Mouse (Mus musculus) adrenal gland, adult (tissue): ENCODE measurements around the gene Cog2.

Experiments
- DNase-seq, 2 experiments: peaks; one replicate each; pipeline ENCODE4 v3.0.0; 2022 to 2023; ENCODE audit warnings: low spot score in 1 of 2; ENCODE audit not compliant: inconsistent age in 2 of 2

The Cog2 gene

DNA sequence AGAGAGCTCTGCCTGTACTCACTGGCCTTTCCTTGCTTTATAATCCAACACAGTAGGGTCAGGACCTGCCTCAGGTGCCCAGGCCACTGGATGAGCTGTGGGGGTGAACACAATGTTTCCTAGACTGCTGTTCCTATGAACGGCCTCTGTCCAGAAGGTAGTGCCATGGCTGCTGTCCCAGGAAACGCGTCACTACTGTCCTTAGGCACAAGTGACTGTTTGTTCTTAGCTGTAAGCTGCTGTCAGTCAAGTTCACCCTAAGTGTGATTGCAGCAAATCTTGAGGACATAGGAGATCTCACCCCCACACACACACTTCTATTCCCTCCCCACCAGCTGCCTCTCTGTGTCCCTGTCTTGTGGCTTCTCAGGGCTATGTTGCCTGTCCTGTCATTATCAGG lies 47.0 kb downstream of the Cog2 start:
- no peak for DNase-seq

DNA sequence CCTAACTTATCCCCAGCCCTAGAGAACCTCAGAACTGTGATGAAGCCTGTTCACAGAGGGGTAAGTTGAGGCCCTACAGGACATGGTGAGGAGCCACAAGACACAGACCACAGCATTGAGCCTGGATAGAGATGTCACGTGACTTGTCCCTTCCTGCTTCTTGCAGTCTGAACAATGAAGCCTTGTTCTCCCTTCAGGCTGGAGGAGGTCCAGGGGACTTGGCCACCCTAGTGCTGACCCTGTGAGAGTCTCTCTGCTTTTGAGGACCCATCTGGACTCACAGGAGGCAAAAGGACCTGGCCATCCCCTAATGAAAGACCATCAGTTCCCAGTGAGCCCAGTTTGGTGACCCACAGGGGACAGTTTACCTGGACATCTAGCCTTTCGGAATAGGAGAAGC lies 48.5 kb downstream of the Cog2 start:
- no peak for DNase-seq

DNA sequence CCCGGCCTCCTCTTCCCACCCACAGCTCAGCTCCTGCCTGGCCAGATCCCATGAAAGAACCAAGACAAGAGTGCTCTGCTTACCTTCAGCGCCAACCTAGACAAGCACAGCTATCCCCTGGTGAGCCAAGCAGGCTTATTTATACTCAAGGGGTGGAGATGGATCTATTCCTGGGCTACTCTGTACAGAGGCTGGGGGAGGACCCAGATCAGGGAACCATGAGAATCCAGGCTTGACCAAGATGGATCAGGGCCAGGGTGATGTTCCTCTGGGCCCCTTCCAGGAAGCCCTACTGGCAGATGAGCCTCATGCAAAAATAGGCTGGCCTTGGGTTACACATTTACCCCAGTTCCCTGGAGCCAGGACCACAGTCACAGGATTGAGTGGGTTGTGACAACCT lies 49.0 kb downstream of the Cog2 start, which contains the start of gene Agt:
TSS of gene Agt (minus strand) at position 114 of the 400 bp plus-strand sequence.
- DNase-seq, result peak; percentile 70 to 81

DNA sequence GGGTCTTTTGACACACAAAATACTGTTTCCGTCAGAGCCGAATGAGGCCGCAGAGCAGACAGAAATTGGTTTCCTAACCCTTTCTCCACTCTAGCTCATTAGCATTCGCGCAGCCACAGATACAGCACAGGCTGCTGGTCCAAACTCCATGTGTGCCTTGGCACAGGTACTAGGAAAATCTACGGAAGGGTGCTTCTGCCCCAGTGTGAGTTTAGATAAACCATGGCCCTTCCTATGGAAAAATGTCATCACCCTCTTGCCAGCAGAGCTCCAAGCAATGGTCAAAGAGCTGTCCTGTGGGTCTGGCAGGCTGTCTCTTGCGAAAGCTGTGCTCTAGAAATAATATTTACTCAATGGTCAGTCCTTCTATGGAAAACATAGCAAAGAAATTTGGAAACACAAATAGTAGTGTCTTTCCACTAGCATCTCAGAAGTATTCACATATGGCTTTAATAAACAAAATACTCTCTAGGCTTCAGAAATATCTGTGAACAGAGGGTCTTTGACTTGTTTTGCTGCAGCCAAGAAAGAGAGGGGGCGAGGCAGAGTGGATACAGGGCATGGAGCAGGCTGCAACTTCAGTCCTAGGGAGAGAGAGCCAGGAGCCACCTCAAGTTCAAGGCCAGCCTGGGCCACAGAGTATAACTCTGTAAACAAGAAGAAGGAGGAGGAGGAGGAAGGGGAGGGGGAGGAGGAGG lies 51.3 kb downstream of the Cog2 start:
- no peak for DNase-seq

DNA sequence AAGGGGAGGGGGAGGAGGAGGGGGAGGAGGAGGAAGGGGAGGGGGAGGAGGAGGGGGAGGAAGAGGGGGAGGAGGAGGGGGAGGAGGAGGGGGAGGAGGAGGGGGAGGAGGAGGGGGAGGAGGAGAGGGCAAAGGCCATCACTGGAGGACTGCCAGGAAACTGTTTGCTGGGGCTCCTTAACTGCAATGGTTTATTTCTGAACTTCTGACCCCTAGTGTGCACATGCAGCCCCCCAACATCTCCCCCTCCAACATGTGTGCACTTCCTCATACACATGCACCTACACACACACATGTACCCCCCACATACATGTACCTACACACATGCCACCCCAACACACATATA lies 51.8 kb downstream of the Cog2 start:
- no peak for DNase-seq

DNA sequence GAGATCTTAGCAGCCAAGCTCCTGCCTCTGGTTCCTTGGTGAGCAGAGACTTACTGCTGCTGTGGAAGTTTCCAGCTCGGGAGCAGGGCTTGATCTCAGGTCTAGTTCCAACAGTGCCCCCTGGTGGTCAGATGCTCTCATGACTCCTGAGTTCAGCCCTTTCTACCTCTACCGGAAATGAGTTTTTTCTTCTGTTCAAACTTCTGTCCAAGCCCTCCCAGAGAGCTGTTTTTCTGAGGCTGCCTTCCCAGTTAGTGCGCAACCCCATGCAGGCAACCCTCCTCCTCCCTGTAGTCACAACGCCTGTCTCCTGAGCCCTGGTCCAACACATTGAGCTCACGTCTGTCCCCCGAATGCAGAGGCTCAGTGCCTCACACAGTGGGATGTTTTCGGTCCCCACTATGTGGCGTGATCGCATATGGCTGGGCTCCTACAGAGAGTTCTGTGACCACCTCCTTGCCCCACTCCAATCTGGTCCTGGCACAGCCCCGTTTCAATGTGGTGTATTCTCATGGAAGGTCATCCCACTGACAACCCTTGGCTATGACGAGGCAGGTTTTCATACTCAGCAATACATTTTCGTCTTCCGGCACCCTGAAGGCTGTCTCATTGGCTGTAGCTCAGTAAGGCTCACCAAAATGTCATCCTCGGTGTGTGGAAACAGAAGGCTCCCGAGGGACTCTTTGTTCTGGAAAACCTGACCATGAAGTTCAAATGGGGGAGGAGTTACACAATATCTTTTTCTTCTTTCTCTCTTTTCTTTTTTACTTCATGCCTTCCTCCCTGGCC lies 53.2 kb downstream of the Cog2 start:
- DNase-seq, result peak; percentile 90 to 97

DNA sequence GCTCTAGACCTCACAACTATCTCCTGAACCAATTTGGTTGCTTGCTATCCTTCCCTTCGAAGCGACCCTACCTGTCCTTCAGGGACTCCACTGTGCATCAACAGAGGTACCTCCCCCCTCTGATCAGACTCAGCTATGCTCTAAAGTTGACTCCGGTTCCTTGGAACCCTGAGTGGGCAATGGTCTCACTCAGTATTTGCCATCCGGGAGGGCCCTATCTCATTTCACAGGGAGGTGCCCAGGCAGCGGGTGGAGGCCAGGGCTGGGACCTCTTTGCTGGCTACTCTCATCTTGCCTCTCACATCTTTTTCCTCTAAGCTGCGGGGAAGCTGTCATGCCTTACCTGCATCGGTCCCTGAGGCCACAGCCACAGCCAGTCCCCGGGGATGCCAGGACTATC lies 55.2 kb downstream of the Cog2 start, which contains the start of gene Capn9:
TSS of gene Capn9 (plus strand) at position 301 of the 400 bp plus-strand sequence.
- no peak for DNase-seq

DNA sequence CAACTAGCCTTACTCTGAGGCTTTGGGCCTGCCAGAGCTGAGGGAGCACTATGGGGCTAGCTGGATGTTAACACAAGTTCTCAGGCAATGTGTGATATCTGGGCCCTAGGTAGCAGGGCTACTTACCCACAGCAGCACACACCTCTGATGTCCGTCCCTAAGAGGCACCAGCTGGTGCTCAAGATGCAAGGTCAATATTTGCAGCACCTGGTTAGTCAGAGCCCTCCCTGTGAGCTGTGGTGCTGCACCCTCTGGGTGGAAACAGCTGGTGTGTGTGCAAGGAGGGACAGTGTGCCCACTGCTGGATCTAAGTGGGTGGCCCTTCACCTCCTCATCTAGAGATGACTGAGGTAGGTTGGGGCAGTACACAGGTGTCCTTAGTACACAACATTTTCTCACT lies 56.2 kb downstream of the Cog2 start:
- no peak for DNase-seq

DNA sequence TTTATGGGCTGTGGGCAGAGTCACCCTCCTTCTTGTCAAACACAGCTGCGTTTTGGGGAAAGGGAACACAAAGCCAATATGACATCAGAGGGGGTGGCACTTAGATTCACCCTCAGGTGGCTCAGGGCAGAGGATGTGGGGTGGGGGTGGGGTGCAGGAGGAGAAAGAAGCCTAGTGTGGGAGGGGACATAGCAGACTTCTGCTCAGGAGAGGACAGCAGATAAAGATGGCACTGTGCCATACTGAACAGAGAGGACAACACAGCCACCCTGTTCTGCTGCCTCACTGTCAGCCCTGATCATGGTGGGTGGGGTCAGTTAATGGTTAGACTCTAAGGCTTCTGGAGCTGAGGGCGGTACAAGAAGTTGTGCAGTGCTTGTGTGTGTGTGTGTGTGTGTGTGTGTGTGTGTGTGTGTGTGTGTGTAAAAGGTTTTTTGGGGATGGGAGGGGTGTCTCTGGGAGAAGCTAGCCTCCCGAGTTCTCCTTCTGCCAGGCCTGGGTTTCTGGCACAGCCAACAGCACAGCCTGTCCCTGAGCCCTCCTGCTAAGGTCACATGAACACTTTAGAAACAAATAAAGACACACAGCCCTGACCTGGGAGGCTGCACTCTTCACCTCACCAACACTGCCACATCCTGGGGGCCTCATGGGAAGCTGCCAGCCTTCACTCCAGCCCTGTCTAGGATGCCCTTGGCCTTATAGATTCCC lies 65.3 kb downstream of the Cog2 start:
- peak in 1 of 2 experiments; percentile 71 for DNase-seq

DNA sequence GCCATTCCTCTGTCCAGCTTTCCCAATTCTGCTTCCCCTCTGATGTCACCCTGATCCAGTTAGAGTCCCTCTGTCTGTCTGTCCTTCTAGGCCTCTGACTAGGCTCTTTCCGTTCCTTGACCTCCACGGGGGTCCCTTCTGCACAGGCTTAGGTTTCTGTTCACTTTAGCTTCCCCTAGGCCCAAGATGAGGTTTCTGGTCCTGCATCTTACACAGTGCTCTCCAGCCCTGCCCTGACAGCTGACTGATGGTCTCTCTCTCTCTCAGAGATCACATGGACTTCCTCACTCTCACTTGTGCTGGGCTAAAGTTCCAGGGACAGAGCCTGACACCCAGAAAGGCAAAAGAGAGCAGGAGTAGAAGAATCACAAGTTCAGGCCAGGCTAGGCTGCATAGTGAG lies 66.0 kb downstream of the Cog2 start:
- no peak for DNase-seq

DNA sequence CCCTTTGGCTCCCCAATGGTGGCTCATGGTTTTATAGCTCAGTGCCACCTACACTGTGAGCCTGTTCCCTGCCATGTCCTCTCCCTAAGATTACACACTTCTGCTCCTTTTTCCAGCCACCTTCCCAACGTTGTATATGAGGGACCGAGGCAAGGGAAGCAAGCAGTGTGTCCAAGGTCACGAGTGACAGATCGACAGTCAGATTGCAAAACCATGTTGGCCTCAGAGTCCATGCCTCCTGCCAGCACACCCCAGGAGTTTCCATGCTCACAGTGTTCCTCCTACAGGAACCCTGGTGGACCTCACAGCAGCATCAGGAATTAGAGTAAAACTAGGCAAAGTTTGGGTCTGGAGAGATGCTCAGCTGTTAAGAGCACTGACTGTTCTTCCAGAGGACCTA lies 68.8 kb downstream of the Cog2 start:
- DNase-seq, result peak; percentile 71 to 86
